Mouse (Mus musculus): Measurements from ENCODE around the gene Cyp2c55. TPM values are rescaled to one million over a fixed set of nuclear protein-coding genes. Genes with fewer than 3 reads are reported as not detected.

Cyp2c55 gene
- not detected in 2 replicates for total RNA-seq (2017)

GRCm38 (mm10) chr19:39006715-39007114 is at the start of gene Cyp2c55:
TSS of gene Cyp2c55 (plus strand) at chr19:39007019.
- ATAC-seq (replicated peaks in 1 of 2; ENCODE audit: insufficient read depth in 1 of 2, low FRiP score in 2 of 2, low TSS enrichment in 1 of 2, low read depth in 1 of 2, poor library complexity in 2 of 2, severe bottlenecking in 2 of 2) = no peak

GRCm38 (mm10) chr19:38970741-38971140 is 36.1 kb upstream of the Cyp2c55 start:
- no peak for ATAC-seq (replicated peaks in 1 of 2; ENCODE audit: insufficient read depth in 1 of 2, low FRiP score in 2 of 2, low TSS enrichment in 1 of 2, low read depth in 1 of 2, poor library complexity in 2 of 2, severe bottlenecking in 2 of 2)

GRCm38 (mm10) chr19:38972581-38972980 is 34.2 kb upstream of the Cyp2c55 start:
- ATAC-seq (replicated peaks in 1 of 2; ENCODE audit: insufficient read depth in 1 of 2, low FRiP score in 2 of 2, low TSS enrichment in 1 of 2, low read depth in 1 of 2, poor library complexity in 2 of 2, severe bottlenecking in 2 of 2) = no peak

GRCm38 (mm10) chr19:38973666-38974065 is 33.2 kb upstream of the Cyp2c55 start:
- peak; percentile 37 to 60; a peak in 3 of 4 replicates for ATAC-seq (replicated peaks in 1 of 2; ENCODE audit: insufficient read depth in 1 of 2, low FRiP score in 2 of 2, low TSS enrichment in 1 of 2, low read depth in 1 of 2, poor library complexity in 2 of 2, severe bottlenecking in 2 of 2)

- ATAC-seq (replicated peaks in 1 of 2; ENCODE audit: insufficient read depth in 1 of 2, low FRiP score in 2 of 2, low TSS enrichment in 1 of 2, low read depth in 1 of 2, poor library complexity in 2 of 2, severe bottlenecking in 2 of 2) = no peak
Observed at GRCm38 (mm10) chr19:38976269-38976668, 30.6 kb upstream of the Cyp2c55 start.

- peak; percentile 46 to 74; a peak in 1 of 4 replicates for ATAC-seq (replicated peaks in 1 of 2; ENCODE audit: insufficient read depth in 1 of 2, low FRiP score in 2 of 2, low TSS enrichment in 1 of 2, low read depth in 1 of 2, poor library complexity in 2 of 2, severe bottlenecking in 2 of 2)
Observed at GRCm38 (mm10) chr19:38981966-38982365, 24.9 kb upstream of the Cyp2c55 start.

GRCm38 (mm10) chr19:38998248-38998647 is 8.6 kb upstream of the Cyp2c55 start:
- ATAC-seq (replicated peaks in 1 of 2; ENCODE audit: insufficient read depth in 1 of 2, low FRiP score in 2 of 2, low TSS enrichment in 1 of 2, low read depth in 1 of 2, poor library complexity in 2 of 2, severe bottlenecking in 2 of 2) = no peak

GRCm38 (mm10) chr19:38998676-38999075 is 8.1 kb upstream of the Cyp2c55 start:
- no peak for ATAC-seq (replicated peaks in 1 of 2; ENCODE audit: insufficient read depth in 1 of 2, low FRiP score in 2 of 2, low TSS enrichment in 1 of 2, low read depth in 1 of 2, poor library complexity in 2 of 2, severe bottlenecking in 2 of 2)

GRCm38 (mm10) chr19:39005132-39005531 is 1.7 kb upstream of the Cyp2c55 start:
- no peak for ATAC-seq (replicated peaks in 1 of 2; ENCODE audit: insufficient read depth in 1 of 2, low FRiP score in 2 of 2, low TSS enrichment in 1 of 2, low read depth in 1 of 2, poor library complexity in 2 of 2, severe bottlenecking in 2 of 2)

GRCm38 (mm10) chr19:39057928-39058327 is 51.1 kb downstream of the Cyp2c55 start:
- ATAC-seq (replicated peaks in 1 of 2; ENCODE audit: insufficient read depth in 1 of 2, low FRiP score in 2 of 2, low TSS enrichment in 1 of 2, low read depth in 1 of 2, poor library complexity in 2 of 2, severe bottlenecking in 2 of 2) = no peak

GRCm38 (mm10) chr19:39060719-39061118 is 53.9 kb downstream of the Cyp2c55 start, which contains the start of gene Cyp2c65:
TSS of gene Cyp2c65 (plus strand) at chr19:39061015.
- ATAC-seq (replicated peaks in 1 of 2; ENCODE audit: insufficient read depth in 1 of 2, low FRiP score in 2 of 2, low TSS enrichment in 1 of 2, low read depth in 1 of 2, poor library complexity in 2 of 2, severe bottlenecking in 2 of 2) = no peak

Other genes with a start within 250 kb of the Cyp2c55 start
- 35.5 and 50.2 TPM in 2 replicates for gene Noc3l, start 187.8 kb upstream of the Cyp2c55 start, total RNA-seq (2017)
- 7.6 and 8.2 TPM in 2 replicates for gene Tbc1d12, start 170.4 kb upstream of the Cyp2c55 start, total RNA-seq (2017)
- gene Hells, start 76.1 kb upstream of the Cyp2c55 start, total RNA-seq (2017) = 94.4 and 97.2 TPM in 2 replicates
- not detected in 2 replicates for gene Cyp2c65, start 54.0 kb downstream of the Cyp2c55 start, total RNA-seq (2017)
- gene Cyp2c66, start 106.9 kb downstream of the Cyp2c55 start, total RNA-seq (2017) = not detected in 2 replicates

Measured in hematopoietic stem cell, adult 5-6 weeks (primary cell).